Mouse (Mus musculus) stomach, postnatal 0 days (tissue): Measurements from ENCODE around the gene Gm9821. TPM values are rescaled to one million over a fixed set of nuclear protein-coding genes. Genes with fewer than 3 reads are reported as not detected.
A peak's percentile ranks its signal among the peaks of the same experiment; 100 is the strongest.

ENCODE experiments used
- ATAC-seq: fragments of 200-750 bp; cut with Nextera tagmentation; 2 replicates; pipeline ENCODE4 v1.8.0; 2017; ENCODE audit not compliant: low FRiP score, low TSS enrichment
- DNase-seq: peaks from one replicate; pipeline ENCODE4 v3.0.0-alpha.2; 2016; ENCODE audit warnings: low spot score
- H3K27ac ChIP-seq: fragments of 300-500 bp; sonication (generic); replicated peaks from 2 replicates; pipeline ENCODE4 v1.5.1; 2014; ENCODE audit warnings: mild to moderate bottlenecking, control low read depth
- H3K27me3 ChIP-seq: fragments of 300-500 bp; sonication (generic); 2 replicates; pipeline ENCODE4 v1.6.1; 2014; ENCODE audit warnings: low read length; ENCODE audit not compliant: control insufficient read depth, insufficient read depth
- H3K36me3 ChIP-seq: fragments of 300-500 bp; sonication (generic); 2 replicates; pipeline ENCODE4 v1.6.1; 2014; ENCODE audit warnings: low read length, mixed read lengths; ENCODE audit not compliant: control insufficient read depth, insufficient read depth
- H3K4me1 ChIP-seq: fragments of 300-500 bp; sonication (generic); replicated peaks from 2 replicates; pipeline ENCODE4 v1.6.1; 2014; ENCODE audit warnings: antibody characterized with exemption; ENCODE audit not compliant: control insufficient read depth, insufficient read depth
- H3K4me2 ChIP-seq: fragments of 300-500 bp; sonication (generic); replicated peaks from 2 replicates; pipeline ENCODE4 v1.6.1; 2014; ENCODE audit warnings: low read depth, mild to moderate bottlenecking, control low read depth, moderate library complexity
- H3K4me3 ChIP-seq: fragments of 300-500 bp; sonication (generic); 2 replicates; pipeline ENCODE4 v1.5.1; 2014; ENCODE audit warnings: low read depth, low read length, control low read depth
- H3K9ac ChIP-seq: fragments of 300-500 bp; sonication (generic); 2 replicates; pipeline ENCODE4 v1.6.1; 2014; ENCODE audit warnings: mild to moderate bottlenecking, low read length, control low read depth, mixed read lengths
- H3K9me3 ChIP-seq: fragments of 300-500 bp; sonication (generic); 2 replicates; pipeline ENCODE4 v1.6.1; 2016; ENCODE audit warnings: low read length; ENCODE audit not compliant: control insufficient read depth
- CTCF ChIP-seq: IDR thresholded peaks from 2 replicates; pipeline ENCODE4 v1.5.1; 2016; ENCODE audit warnings: antibody characterized with exemption, low read depth, mild to moderate bottlenecking, moderate library complexity
- EP300 ChIP-seq: optimal IDR thresholded peaks from 2 replicates; pipeline ENCODE3; 2016; ENCODE audit warnings: antibody characterized with exemption
- whole genome bisulfite sequencing: fragments of 180-500 bp; shearing (Covaris S2); extraction: QIAGEN DNeasy Blood & Tissue Kit; methylation state at CpG from one replicate; pipeline ENCODE4 v1.1.7; 2014; 5-methylcytosine and 5-hydroxymethylcytosine counted together
- polyA plus RNA-seq: library from polyadenylated mRNA; unstranded; fragments of >200 nt; fragmentation: Nextera tagmentation; extraction: Ambion mirVana; gene quantifications from 2 replicates; pipeline ENCODE4 v1.2.1, GENCODE M21; 2015

Gene Gm9821
- polyA plus RNA-seq, 1 experiment from 2014 or later, result 0.15 TPM

DNA sequence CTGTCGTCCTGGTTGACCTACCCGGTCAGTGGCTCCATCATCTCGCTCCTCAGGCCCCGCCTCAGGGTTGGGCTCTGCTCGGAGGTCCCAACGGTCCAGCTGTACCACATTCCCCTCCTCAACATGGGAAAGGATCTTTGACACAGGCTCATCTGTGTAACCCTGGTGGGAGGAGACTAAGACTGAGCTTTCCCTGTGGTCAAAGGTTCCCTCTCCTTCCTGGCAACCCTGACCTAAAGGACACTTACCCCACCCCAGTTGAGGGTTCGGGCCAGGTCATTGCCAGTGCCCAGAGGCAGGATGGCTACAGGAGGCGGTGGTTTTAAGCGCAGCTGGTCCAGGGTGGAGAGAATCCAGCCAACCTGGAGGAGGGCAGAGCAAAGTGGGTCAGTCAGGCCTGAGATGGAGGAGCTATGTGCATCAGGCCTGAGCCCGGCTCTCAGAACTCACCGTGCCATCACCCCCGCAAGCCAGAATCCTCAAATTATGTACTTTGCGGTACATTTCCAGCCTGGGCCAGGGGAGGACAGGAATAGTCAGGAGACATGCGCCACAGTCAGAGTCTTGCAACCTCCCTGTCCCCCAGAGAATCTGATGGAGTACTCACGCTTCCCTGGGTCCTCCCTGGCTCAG, 6.1 kb upstream of the Gm9821 start:
- H3K27me3 ChIP-seq, result no peaks in the 10 kb centered on the region
- no peak overlapping the region for H3K4me3 ChIP-seq
- no peaks in the 10 kb centered on the region for H3K4me1 ChIP-seq
- H3K9me3 ChIP-seq, result no peaks in the 10 kb centered on the region
- no peak overlapping the region for H3K4me2 ChIP-seq
- no peak for ATAC-seq
- no peak overlapping the region for H3K27ac ChIP-seq
- WGBS, result 84% methylated on average over 15 of the region's 15 CpGs
- H3K9ac ChIP-seq, result no peak overlapping the region
- DNase-seq, result no peak
- H3K36me3 ChIP-seq, result peaks cover 27% of the 10 kb centered on the region
- no peak for TF ChIP-seq CTCF
- no peak for TF ChIP-seq EP300

- TF ChIP-seq EP300 (no peak), CTCF (peak; percentile 68)
- Histone ChIP-seq H3K27me3 (no peaks in the 10 kb centered on the region), H3K36me3 (peaks cover 12% of the 10 kb centered on the region; the same call in 1 of the 2 replicates), H3K9ac (no peak overlapping the region), H3K4me3 (no peak overlapping the region), H3K9me3 (no peaks in the 10 kb centered on the region), H3K27ac (no peak overlapping the region), H3K4me2 (no peak overlapping the region), H3K4me1 (no peaks in the 10 kb centered on the region)
- DNase-seq, result peak; percentile 45
- ATAC-seq, result no peak
- WGBS, result 74% methylated on average over 6 of the region's 6 CpGs
These were observed 3.1 kb upstream of the Gm9821 start for GRCm38 (mm10) chr2:91942356-91942755.

DNA sequence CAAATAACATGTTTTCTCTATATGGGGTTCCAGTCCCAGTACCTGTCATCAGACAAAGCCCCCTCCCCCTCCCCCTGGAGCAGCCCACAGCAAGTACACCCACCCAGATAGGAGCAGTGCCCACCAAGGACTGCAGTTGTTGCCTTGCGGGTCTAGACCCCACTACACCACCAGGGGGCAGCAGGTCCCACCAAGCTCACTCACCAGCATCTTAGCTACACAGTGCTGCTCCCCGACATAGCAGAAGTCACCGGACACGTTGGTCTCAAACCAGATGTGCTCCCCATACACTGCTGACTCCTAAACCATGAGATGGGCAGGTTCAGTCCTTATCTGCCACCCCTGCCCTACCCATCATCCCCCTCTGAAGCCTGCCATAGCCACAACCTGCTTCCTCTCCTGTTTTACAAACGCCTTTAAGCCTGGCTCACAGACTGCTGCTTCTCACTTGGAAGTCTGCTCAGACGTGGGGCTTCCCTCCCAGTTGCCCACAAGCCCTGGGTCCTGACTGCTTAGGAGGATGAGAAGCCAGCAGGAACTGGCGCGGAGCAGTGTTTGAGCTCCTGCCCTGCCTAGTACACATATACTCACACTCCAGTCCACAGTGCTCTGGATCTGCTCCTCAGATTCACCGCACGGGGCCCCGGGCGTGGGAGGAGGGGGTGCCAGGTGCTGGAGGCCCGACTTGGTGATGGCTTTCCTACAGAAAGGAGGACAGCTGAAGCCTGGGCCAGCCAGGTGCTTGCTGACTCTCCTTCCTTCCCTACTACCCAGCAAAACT, 1.1 kb upstream of the Gm9821 start:
- Histone ChIP-seq H3K4me2 (no peak overlapping the region), H3K9me3 (no peaks in the 10 kb centered on the region), H3K9ac (no peak overlapping the region), H3K4me1 (peaks cover 8% of the 10 kb centered on the region), H3K27ac (no peak overlapping the region), H3K4me3 (no peak overlapping the region), H3K27me3 (no peaks in the 10 kb centered on the region), H3K36me3 (peaks cover 8% of the 10 kb centered on the region; the same call in 1 of the 2 replicates)
- TF ChIP-seq CTCF, result peak; percentile 96
- no peak for TF ChIP-seq EP300
- DNase-seq, result peak; percentile 81
- peak; percentile 68 for ATAC-seq
- WGBS, result 47% methylated on average over 13 of the region's 13 CpGs

DNA sequence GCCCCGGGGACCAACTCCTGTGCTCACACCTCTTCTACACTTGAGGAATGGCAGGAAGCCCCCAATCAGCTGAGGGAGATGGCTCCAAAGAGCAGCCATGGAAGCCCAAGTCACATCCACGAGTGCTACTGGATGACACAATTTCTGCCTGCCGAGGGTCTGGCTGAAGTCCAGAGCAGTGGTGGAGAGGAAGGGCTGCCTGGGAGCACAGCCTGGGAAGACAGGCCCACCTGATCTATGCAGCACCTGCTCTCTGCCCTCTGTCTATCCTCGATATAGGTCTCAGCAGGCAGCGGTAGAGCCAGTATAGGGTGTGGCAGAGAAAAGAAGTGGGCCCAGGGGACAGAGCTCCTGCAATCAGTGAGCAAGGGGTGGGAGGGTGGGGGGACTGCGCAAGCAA, 1.3 kb downstream of the Gm9821 start:
- WGBS, result 34% methylated on average over 4 of the region's 6 CpGs
- no peak for ATAC-seq

DNA sequence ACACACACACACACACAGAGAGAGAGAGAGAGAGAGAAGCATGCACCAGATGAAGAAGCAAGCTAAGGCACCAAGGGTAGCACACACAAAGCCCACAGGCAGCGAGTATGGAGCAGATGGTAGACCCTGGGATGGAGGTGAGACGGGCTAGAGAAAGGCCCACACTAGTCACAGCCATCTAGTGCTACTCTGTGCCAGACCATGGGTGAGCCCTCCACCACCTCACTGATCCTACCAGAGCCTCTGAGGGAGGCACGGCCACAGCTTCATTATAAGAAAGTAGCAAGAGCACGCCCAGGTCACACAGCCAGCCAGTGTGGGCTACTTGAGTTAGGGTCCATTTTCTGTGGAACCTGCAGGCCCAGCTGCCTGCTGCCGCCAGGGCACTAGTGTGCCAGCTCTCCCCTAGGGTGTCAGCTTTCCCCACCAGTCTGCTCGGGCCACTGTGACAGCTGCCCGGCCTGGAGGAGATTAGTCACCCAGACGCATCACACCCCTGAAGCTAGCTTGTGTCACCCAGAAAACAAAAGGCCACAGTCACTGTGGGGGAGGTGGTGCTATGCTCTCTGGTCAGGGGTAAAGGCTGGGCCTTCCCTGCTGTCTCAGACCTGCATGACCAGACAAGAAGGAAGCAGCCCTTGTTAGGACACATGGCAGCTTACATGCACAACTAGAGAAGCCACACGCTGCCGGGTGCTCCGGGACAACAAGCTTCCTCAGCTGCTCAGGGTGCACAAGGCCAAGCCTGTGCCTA, 2.1 kb downstream of the Gm9821 start:
- TF ChIP-seq EP300 (no peak), CTCF (no peak)
- 0 out of 2 replicates have a peak overlapping the region, but pooled peaks have one; percentile 8 for H3K9ac ChIP-seq
- ATAC-seq, result peak; percentile 36
- H3K9me3 ChIP-seq, result no peaks in the 10 kb centered on the region
- peaks cover 18% of the 10 kb centered on the region for H3K4me1 ChIP-seq
- peak overlapping the region; percentile 53 for H3K27ac ChIP-seq
- H3K27me3 ChIP-seq, result no peaks in the 10 kb centered on the region
- no peak overlapping the region for H3K4me3 ChIP-seq
- no peak for DNase-seq
- H3K36me3 ChIP-seq, result no peaks in the 10 kb centered on the region
- 60% methylated on average over 11 of the region's 11 CpGs for WGBS
- no peak overlapping the region; the same call in 1 of the 2 replicates for H3K4me2 ChIP-seq

More for the DNA sequence above, 1.3 kb downstream of the Gm9821 start:
- Histone ChIP-seq H3K4me1 (peaks cover 18% of the 10 kb centered on the region), H3K9me3 (no peaks in the 10 kb centered on the region), H3K4me3 (no peak overlapping the region), H3K36me3 (no peaks in the 10 kb centered on the region), H3K9ac (no peak overlapping the region), H3K27ac (no peak overlapping the region), H3K4me2 (no peak overlapping the region), H3K27me3 (no peaks in the 10 kb centered on the region)
- DNase-seq, result no peak
- TF ChIP-seq EP300, result no peak
- no peak for TF ChIP-seq CTCF
